In genomic region chr11:95676307-95676706, GRCm38 (mm10) we compare ENCODE assay signal across 8 mouse cellular contexts. TPM values are rescaled to one million over a fixed set of nuclear protein-coding genes. Genes with fewer than 3 reads are reported as not detected.
DNase-seq lines count a peak whose midpoint lies in the region; ATAC-seq and TF ChIP-seq lines count a peak whose summit lies in the region.

No protein-coding gene starts in this region.

- no peak overlapping the region for H3K4me3 ChIP-seq in forebrain, postnatal 0 days (ENCODE audit: low read depth, low read length)
- no peak overlapping the region for H3K4me3 ChIP-seq in kidney, embryonic 14.5 days (ENCODE audit: low read length)
- no peak overlapping the region for H3K4me3 ChIP-seq in liver, embryonic 13.5 days (replicated peaks)

- peak; percentile 54; the same call in 1 of the 2 replicates for ATAC-seq in forebrain, postnatal 0 days
- ATAC-seq in kidney, embryonic 14.5 days (ENCODE audit: low FRiP score, low TSS enrichment) = peak; percentile 70
- ATAC-seq in liver, embryonic 13.5 days (ENCODE audit: low read depth) = no peak
- peak; percentile 39; the same call in 1 of the 2 replicates for ATAC-seq in neutrophil, adult 5-6 weeks (ENCODE audit: extremely low read depth, insufficient number of reproducible peaks, low FRiP score, poor library complexity, severe bottlenecking)

- no peak overlapping the region for H3K4me2 ChIP-seq in forebrain, postnatal 0 days (ENCODE audit: low read depth)
- H3K4me2 ChIP-seq in kidney, embryonic 14.5 days (replicated peaks; ENCODE audit: low read depth, low read length) = no peak overlapping the region
- no peak overlapping the region for H3K4me2 ChIP-seq in liver, embryonic 13.5 days

- no peak overlapping the region for H3K27ac ChIP-seq in forebrain, postnatal 0 days (ENCODE audit: low read depth, low read length)
- H3K27ac ChIP-seq in kidney, embryonic 14.5 days (ENCODE audit: low read depth, low read length) = peak overlapping the region; percentile 47; the same call in 1 of the 2 replicates
- H3K27ac ChIP-seq in liver, embryonic 13.5 days = no peak overlapping the region

- peak; percentile 66 to 73 for DNase-seq in cerebellum, postnatal 4 days (ENCODE audit: low spot score in 2 of 2)
- DNase-seq in cerebellum, adult 9-10 months = no peak
- DNase-seq in adrenal gland, postnatal 25 days = peak; percentile 36
- DNase-seq in forebrain, postnatal 0 days = peak; percentile 79
- peak; percentile 53 for DNase-seq in liver, embryonic 13.5 days
- DNase-seq in thymus, postnatal 10 days (ENCODE audit: low spot score in 2 of 2) = peak; percentile 67 to 85

- peak; percentile 73 for TF ChIP-seq CTCF in forebrain, postnatal 0 days (IDR thresholded peaks at IDR 0.05; ENCODE audit: low read depth)

- no peaks in the 10 kb centered on the region for H3K9me3 ChIP-seq in forebrain, postnatal 0 days (ENCODE audit: low read length)
- H3K9me3 ChIP-seq in kidney, embryonic 14.5 days (ENCODE audit: control insufficient read depth, low read length) = no peaks in the 10 kb centered on the region
- no peaks in the 10 kb centered on the region for H3K9me3 ChIP-seq in liver, embryonic 13.5 days (replicated peaks)

- no peak overlapping the region for H3K9ac ChIP-seq in forebrain, postnatal 0 days
- no peak overlapping the region for H3K9ac ChIP-seq in kidney, embryonic 14.5 days (ENCODE audit: low read depth, low read length)
- no peak overlapping the region for H3K9ac ChIP-seq in liver, embryonic 13.5 days

- WGBS in forebrain, postnatal 0 days = 16% methylated on average over 6 of the region's 6 CpGs
- 11% methylated on average over 6 of the region's 6 CpGs for WGBS in kidney, embryonic 14.5 days
- WGBS in liver, embryonic 13.5 days (ENCODE audit: insufficient replicate concordance) = 34% methylated on average over 6 of the region's 6 CpGs

- no peaks in the 10 kb centered on the region for H3K4me1 ChIP-seq in forebrain, postnatal 0 days (ENCODE audit: insufficient read depth)
- 0 out of 2 replicates have a peak, but pooled peaks cover 7% of the 10 kb centered on the region for H3K4me1 ChIP-seq in kidney, embryonic 14.5 days (ENCODE audit: control insufficient read depth, insufficient read depth, low read length)
- peaks cover 7% of the 10 kb centered on the region; the same call in 1 of the 2 replicates for H3K4me1 ChIP-seq in liver, embryonic 13.5 days (replicated peaks)

- H3K36me3 ChIP-seq in forebrain, postnatal 0 days (ENCODE audit: insufficient read depth) = peaks cover 78% of the 10 kb centered on the region
- H3K36me3 ChIP-seq in kidney, embryonic 14.5 days (ENCODE audit: control insufficient read depth, insufficient read depth, low read length) = peaks cover 83% of the 10 kb centered on the region
- H3K36me3 ChIP-seq in liver, embryonic 13.5 days = peaks cover 86% of the 10 kb centered on the region

- no peaks in the 10 kb centered on the region for H3K27me3 ChIP-seq in forebrain, postnatal 0 days (ENCODE audit: insufficient read depth, low read length)
- no peaks in the 10 kb centered on the region for H3K27me3 ChIP-seq in kidney, embryonic 14.5 days (ENCODE audit: control insufficient read depth, insufficient read depth, low read length)
- H3K27me3 ChIP-seq in liver, embryonic 13.5 days = no peaks in the 10 kb centered on the region

RNA-seq across cellular contexts. Expression of gene Phb, which starts 9.6 kb away (rescaled TPM):
- 225 and 315 TPM in 2 replicates for total RNA-seq in adrenal gland, postnatal 25 days (2021)
- total RNA-seq in forebrain, postnatal 0 days (2014; rRNA removed) = 130 and 149 TPM in 2 replicates
- polyA plus RNA-seq in forebrain, postnatal 0 days (2015; fragmentation: Nextera tagmentation; extraction: Ambion mirVana) = 192 and 197 TPM in 2 replicates
- polyA plus RNA-seq in kidney, embryonic 14.5 days (2014; fragmentation: Nextera tagmentation; extraction: Ambion mirVana) = 261 and 268 TPM in 2 replicates
- 184 and 209 TPM in 2 replicates for polyA plus RNA-seq in liver, embryonic 13.5 days (2015; fragmentation: Nextera tagmentation; extraction: Ambion mirVana)
- 21.9 and 27.3 TPM in 2 replicates for total RNA-seq in neutrophil, adult 5-6 weeks (2017)

RNA-seq across cellular contexts. Expression of gene Zfp652, which starts 36.2 kb away (rescaled TPM):
- 40.8 and 51.1 TPM in 2 replicates for total RNA-seq in adrenal gland, postnatal 25 days (2021)
- total RNA-seq in forebrain, postnatal 0 days (2014; rRNA removed) = 22.3 and 29.4 TPM in 2 replicates
- 11.5 and 16.5 TPM in 2 replicates for polyA plus RNA-seq in forebrain, postnatal 0 days (2015; fragmentation: Nextera tagmentation; extraction: Ambion mirVana)
- polyA plus RNA-seq in kidney, embryonic 14.5 days (2014; fragmentation: Nextera tagmentation; extraction: Ambion mirVana) = 13.5 and 13.8 TPM in 2 replicates
- polyA plus RNA-seq in liver, embryonic 13.5 days (2015; fragmentation: Nextera tagmentation; extraction: Ambion mirVana) = 5.9 and 6.3 TPM in 2 replicates
- total RNA-seq in neutrophil, adult 5-6 weeks (2017) = 66.5 and 67.5 TPM in 2 replicates

RNA-seq across cellular contexts. Expression of gene B130006D01Rik, which starts 47.1 kb away (rescaled TPM):
- 1.1 and 1.4 TPM in 2 replicates for total RNA-seq in adrenal gland, postnatal 25 days (2021)
- 1.9 and 2.5 TPM in 2 replicates for total RNA-seq in forebrain, postnatal 0 days (2014; rRNA removed)
- 0.10 and 0.47 TPM in 2 replicates for polyA plus RNA-seq in forebrain, postnatal 0 days (2015; fragmentation: Nextera tagmentation; extraction: Ambion mirVana)
- polyA plus RNA-seq in kidney, embryonic 14.5 days (2014; fragmentation: Nextera tagmentation; extraction: Ambion mirVana) = 1.5 and 1.6 TPM in 2 replicates
- 0.37 and 0.44 TPM in 2 replicates for polyA plus RNA-seq in liver, embryonic 13.5 days (2015; fragmentation: Nextera tagmentation; extraction: Ambion mirVana)
- total RNA-seq in neutrophil, adult 5-6 weeks (2017) = 8.0 and 8.5 TPM in 2 replicates
